Mouse (Mus musculus) heart, embryonic 12.5 days (tissue): ENCODE data around the gene Ccdc162. TPM values are rescaled to one million over a fixed set of nuclear protein-coding genes. Genes with fewer than 3 reads are reported as not detected.

Experiments used
- ATAC-seq: fragments of 200-750 bp; cut with Nextera tagmentation; 2 replicates; pipeline ENCODE4 v1.8.0; 2017; ENCODE audit warnings: moderate TSS enrichment, moderate library complexity; ENCODE audit not compliant: insufficient number of reproducible peaks, low FRiP score
- H3K27ac ChIP-seq: fragments of 300-500 bp; sonication (generic); 2 replicates; pipeline ENCODE4 v1.5.1; 2016; ENCODE audit warnings: mild to moderate bottlenecking, moderate library complexity; ENCODE audit not compliant: poor library complexity, severe bottlenecking
- H3K27me3 ChIP-seq: fragments of 300-500 bp; sonication (generic); replicated peaks from 2 replicates; pipeline ENCODE4 v1.6.1; 2016; ENCODE audit warnings: mild to moderate bottlenecking, moderate library complexity
- H3K36me3 ChIP-seq: fragments of 300-500 bp; sonication (generic); 2 replicates; pipeline ENCODE4 v1.6.1; 2016; ENCODE audit warnings: mild to moderate bottlenecking, moderate library complexity
- H3K4me1 ChIP-seq: fragments of 300-500 bp; sonication (generic); replicated peaks from 2 replicates; pipeline ENCODE4 v1.6.1; 2016; ENCODE audit warnings: mild to moderate bottlenecking
- H3K4me2 ChIP-seq: fragments of 300-500 bp; sonication (generic); 2 replicates; pipeline ENCODE4 v1.6.1; 2016; ENCODE audit warnings: mild to moderate bottlenecking, moderate library complexity
- H3K4me3 ChIP-seq: fragments of 300-500 bp; sonication (generic); 2 replicates; pipeline ENCODE4 v1.5.1; 2016; ENCODE audit warnings: mild to moderate bottlenecking
- H3K9ac ChIP-seq: fragments of 300-500 bp; sonication (generic); 2 replicates; pipeline ENCODE4 v1.6.1; 2016; ENCODE audit warnings: mild to moderate bottlenecking, moderate library complexity
- H3K9me3 ChIP-seq: fragments of 300-500 bp; sonication (generic); replicated peaks from 2 replicates; pipeline ENCODE4 v1.6.1; 2016; ENCODE audit warnings: mild to moderate bottlenecking, moderate library complexity
- WGBS: fragments of 180-500 bp; shearing (Covaris S2); methylation state at CpG from one replicate; pipeline ENCODE4 v1.1.7; 2016; 5-methylcytosine and 5-hydroxymethylcytosine counted together
- polyA plus RNA-seq: library from polyadenylated mRNA; unstranded; fragments of >200 nt; fragmentation: Nextera tagmentation; extraction: Ambion mirVana; gene quantifications from 2 replicates; pipeline ENCODE4 v1.2.1, GENCODE M21; 2016

The Ccdc162 gene
- polyA plus RNA-seq, 1 experiment from 2014 or later = 0.34 TPM

DNA sequence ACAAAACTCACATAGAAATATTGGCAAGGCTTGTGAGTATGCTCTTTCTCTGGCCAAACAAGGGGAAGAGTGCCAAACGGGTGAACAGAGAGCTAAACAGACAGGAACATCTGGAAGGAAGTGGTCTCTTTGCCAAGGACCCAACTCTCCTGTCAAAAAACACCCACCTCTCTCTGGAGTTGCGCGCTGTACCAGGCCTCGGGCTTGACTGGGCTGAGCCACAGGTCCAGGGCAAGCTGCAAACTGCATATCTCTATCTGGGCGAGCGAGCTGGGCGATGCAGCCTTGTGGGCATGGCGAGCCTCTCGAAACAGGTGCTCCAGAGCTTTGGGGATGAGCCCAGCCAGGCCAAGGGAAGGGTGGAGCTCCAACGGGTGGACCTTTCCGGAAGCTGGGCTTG lies 82.6 kb downstream of the Ccdc162 start:
- 0 out of 2 replicates have a peak, but pooled peaks cover 2% of the 10 kb centered on the region for H3K9me3 ChIP-seq
- H3K9ac ChIP-seq = no peak overlapping the region
- H3K27me3 ChIP-seq = no peaks in the 10 kb centered on the region
- H3K4me1 ChIP-seq = 0 out of 2 replicates have a peak, but pooled peaks cover 3% of the 10 kb centered on the region
- no peaks in the 10 kb centered on the region for H3K36me3 ChIP-seq
- no peak overlapping the region for H3K27ac ChIP-seq
- no peak for ATAC-seq
- H3K4me3 ChIP-seq = no peak overlapping the region
- 93% methylated on average over 11 of the region's 11 CpGs for WGBS
- H3K4me2 ChIP-seq = no peak overlapping the region

DNA sequence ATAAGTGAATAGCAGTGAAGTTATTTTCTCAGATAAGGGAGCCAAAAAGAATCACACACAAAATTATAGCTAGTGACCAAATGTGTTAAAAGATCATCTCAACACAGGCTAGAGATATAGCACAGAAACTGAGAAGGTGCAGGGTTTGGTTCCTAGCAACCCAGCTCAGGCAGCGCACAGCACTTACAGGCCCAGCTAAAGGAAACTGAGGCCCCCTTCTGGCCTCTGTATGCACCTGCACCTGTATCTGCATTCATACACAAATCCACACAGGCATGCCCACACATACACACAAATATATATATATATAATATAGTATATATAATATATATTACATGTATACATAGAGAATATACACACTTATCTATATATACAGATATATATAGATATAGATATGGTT lies 84.4 kb downstream of the Ccdc162 start:
- no peak overlapping the region for H3K9ac ChIP-seq
- no peak overlapping the region for H3K4me3 ChIP-seq
- H3K4me2 ChIP-seq = no peak overlapping the region
- 97% methylated on average over 1 of the region's 1 CpGs for WGBS
- H3K36me3 ChIP-seq = no peaks in the 10 kb centered on the region
- no peaks in the 10 kb centered on the region for H3K27me3 ChIP-seq
- H3K9me3 ChIP-seq = 0 out of 2 replicates have a peak, but pooled peaks cover 2% of the 10 kb centered on the region
- ATAC-seq = no peak
- H3K27ac ChIP-seq = no peak overlapping the region
- no peaks in the 10 kb centered on the region for H3K4me1 ChIP-seq

DNA sequence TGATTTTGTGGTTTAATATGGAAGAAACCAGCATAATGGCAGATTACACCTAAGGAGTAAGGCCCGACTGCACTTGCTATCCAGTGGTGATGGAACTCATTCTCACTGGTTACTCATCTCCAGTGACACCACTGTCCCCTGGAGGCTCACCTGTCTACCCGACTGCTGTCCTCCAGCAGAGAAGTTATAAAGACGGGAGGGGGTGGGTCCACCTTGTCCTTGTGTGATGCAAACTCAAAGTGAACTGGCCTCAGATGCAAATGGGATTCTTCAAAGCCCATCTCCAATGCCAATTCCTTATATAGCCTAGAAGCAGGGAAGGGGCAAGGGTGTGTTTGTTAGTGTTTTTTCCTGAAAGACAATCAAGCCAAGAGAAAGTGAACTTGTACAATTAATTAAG lies 89.4 kb downstream of the Ccdc162 start:
- Histone ChIP-seq H3K4me1 (no peaks in the 10 kb centered on the region), H3K27ac (no peak overlapping the region), H3K27me3 (no peaks in the 10 kb centered on the region), H3K36me3 (no peaks in the 10 kb centered on the region), H3K4me2 (no peak overlapping the region), H3K9ac (no peak overlapping the region), H3K4me3 (no peak overlapping the region), H3K9me3 (0 out of 2 replicates have a peak, but pooled peaks cover under 1% of the 10 kb centered on the region)
- ATAC-seq = no peak
- 81% methylated on average over 3 of the region's 3 CpGs for WGBS

GRCm38 (mm10) chr10:41619988-41620387 lies 96.4 kb downstream of the Ccdc162 start:
- WGBS = 86% methylated on average over 2 of the region's 2 CpGs

DNA sequence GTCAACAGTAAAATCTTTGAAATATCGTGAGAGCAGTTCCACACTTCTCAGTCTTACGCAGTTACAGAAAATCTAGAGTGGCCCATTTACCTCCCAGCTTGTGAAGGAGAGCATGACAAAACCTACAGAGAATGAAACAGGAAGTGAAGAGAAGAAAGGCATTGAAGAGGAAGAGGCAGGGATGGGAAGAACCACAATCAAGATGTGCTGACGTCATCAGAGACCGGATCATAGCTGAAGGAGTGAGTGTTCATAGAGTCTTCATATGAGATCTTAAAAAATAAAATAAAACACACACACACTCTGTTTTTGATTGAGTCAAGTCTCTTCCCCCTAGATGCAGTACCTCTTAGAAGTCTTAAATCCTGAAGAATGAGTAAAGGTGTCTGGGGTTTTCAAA lies 100.9 kb downstream of the Ccdc162 start:
- Histone ChIP-seq H3K9ac (no peak overlapping the region), H3K36me3 (no peaks in the 10 kb centered on the region), H3K27ac (no peak overlapping the region), H3K9me3 (no peaks in the 10 kb centered on the region), H3K27me3 (no peaks in the 10 kb centered on the region), H3K4me1 (peaks cover 4% of the 10 kb centered on the region; the same call in 1 of the 2 replicates), H3K4me3 (no peak overlapping the region), H3K4me2 (no peak overlapping the region)
- WGBS = 80% methylated on average over 4 of the region's 4 CpGs
- no peak for ATAC-seq

More at GRCm38 (mm10) chr10:41619988-41620387, 96.4 kb downstream of the Ccdc162 start:
- no peak overlapping the region for H3K4me2 ChIP-seq
- H3K9me3 ChIP-seq = no peaks in the 10 kb centered on the region
- H3K36me3 ChIP-seq = no peaks in the 10 kb centered on the region
- H3K4me1 ChIP-seq = peaks cover under 1% of the 10 kb centered on the region; the same call in 1 of the 2 replicates
- H3K27me3 ChIP-seq = no peaks in the 10 kb centered on the region
- H3K9ac ChIP-seq = no peak overlapping the region
- H3K4me3 ChIP-seq = no peak overlapping the region
- H3K27ac ChIP-seq = no peak overlapping the region
- no peak for ATAC-seq

DNA sequence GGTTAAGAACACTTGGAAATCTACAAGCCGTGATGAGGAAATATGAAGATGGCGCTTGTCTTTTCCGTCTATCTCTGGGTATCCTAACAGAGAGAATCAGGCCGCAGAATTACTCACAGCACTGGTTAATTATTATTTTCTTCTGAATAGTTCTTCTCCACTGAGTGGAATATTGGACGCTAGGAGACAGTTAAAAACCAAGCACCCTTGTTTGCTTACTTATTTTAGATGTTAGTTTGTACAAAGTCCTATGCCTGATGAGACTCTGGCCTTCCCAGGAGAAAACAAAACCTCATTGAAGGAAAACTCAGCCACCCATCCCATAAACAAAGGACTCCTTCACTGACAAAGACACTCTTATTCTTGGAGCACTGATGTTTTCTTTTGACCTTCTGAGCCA lies 104.5 kb downstream of the Ccdc162 start:
- H3K4me3 ChIP-seq = no peak overlapping the region
- H3K9me3 ChIP-seq = no peaks in the 10 kb centered on the region
- WGBS = 89% methylated on average over 5 of the region's 5 CpGs
- H3K36me3 ChIP-seq = no peaks in the 10 kb centered on the region
- H3K27me3 ChIP-seq = no peaks in the 10 kb centered on the region
- no peak overlapping the region for H3K4me2 ChIP-seq
- no peak overlapping the region for H3K9ac ChIP-seq
- no peak overlapping the region for H3K27ac ChIP-seq
- H3K4me1 ChIP-seq = peaks cover 9% of the 10 kb centered on the region
- ATAC-seq = no peak

DNA sequence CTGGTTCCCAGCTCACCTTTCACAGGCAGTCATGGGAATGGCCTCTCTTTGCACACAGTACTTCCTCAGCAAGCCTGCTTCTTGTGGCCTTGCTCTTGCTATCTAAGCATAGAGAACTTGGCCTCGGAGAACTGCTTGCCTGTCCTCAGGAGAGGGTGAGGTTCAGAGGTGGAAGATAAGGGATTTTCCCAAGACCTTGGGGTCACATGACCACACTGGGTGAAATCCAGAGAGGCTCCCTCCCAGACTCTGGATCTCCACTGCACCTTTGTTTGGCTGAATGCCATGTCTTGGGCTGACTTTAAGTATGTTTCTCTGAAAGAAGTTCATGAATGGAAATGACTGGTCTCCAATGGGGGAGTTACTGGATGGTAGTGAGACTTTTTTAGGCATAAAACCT lies 107.0 kb downstream of the Ccdc162 start:
- Histone ChIP-seq H3K9me3 (no peaks in the 10 kb centered on the region), H3K9ac (no peak overlapping the region), H3K27ac (no peak overlapping the region), H3K4me1 (peaks cover 19% of the 10 kb centered on the region), H3K4me2 (no peak overlapping the region), H3K4me3 (no peak overlapping the region), H3K36me3 (no peaks in the 10 kb centered on the region), H3K27me3 (no peaks in the 10 kb centered on the region)
- WGBS = 21% methylated on average over 1 of the region's 1 CpGs
- ATAC-seq = no peak

DNA sequence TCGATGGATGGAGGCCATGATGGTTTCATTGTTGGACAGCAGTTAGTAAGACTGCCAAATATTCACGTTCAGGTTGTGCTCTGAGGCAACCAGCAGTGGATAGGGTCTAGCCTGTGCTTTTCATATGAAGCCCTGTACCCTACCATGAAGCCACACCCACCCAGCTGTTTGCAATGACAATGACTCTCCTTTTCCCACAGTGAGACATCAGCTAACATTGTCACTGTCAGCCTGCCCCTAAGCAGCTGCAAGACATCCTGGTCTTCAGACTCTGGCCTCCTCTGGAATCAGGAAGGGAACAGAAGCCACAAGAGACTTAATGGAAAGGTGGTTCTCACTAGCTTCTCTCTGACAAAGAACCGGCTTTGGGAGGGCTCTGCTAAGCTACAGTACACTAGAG lies 107.9 kb downstream of the Ccdc162 start:
- Histone ChIP-seq H3K27ac (no peak overlapping the region), H3K9me3 (no peaks in the 10 kb centered on the region), H3K27me3 (no peaks in the 10 kb centered on the region), H3K9ac (no peak overlapping the region), H3K4me3 (no peak overlapping the region), H3K36me3 (no peaks in the 10 kb centered on the region), H3K4me2 (no peak overlapping the region), H3K4me1 (peaks cover 20% of the 10 kb centered on the region)
- no peak for ATAC-seq
- WGBS = 79% methylated on average over 3 of the region's 3 CpGs

- ATAC-seq = no peak
- H3K36me3 ChIP-seq = no peaks in the 10 kb centered on the region
Observed at GRCm38 (mm10) chr10:41602667-41603066, 113.8 kb downstream of the Ccdc162 start.

GRCm38 (mm10) chr10:41601898-41602545 lies 114.4 kb downstream of the Ccdc162 start:
- WGBS = 57% methylated on average over 7 of the region's 7 CpGs
- peaks cover 48% of the 10 kb centered on the region for H3K4me1 ChIP-seq

More at GRCm38 (mm10) chr10:41602667-41603066, 113.8 kb downstream of the Ccdc162 start:
- H3K4me3 ChIP-seq = no peak overlapping the region
- WGBS = 100% methylated on average over 1 of the region's 1 CpGs
- H3K9ac ChIP-seq = no peak overlapping the region
- no peaks in the 10 kb centered on the region for H3K9me3 ChIP-seq
- no peaks in the 10 kb centered on the region for H3K27me3 ChIP-seq
- H3K4me1 ChIP-seq = peaks cover 47% of the 10 kb centered on the region
- H3K27ac ChIP-seq = no peak overlapping the region
- no peak overlapping the region for H3K4me2 ChIP-seq

DNA sequence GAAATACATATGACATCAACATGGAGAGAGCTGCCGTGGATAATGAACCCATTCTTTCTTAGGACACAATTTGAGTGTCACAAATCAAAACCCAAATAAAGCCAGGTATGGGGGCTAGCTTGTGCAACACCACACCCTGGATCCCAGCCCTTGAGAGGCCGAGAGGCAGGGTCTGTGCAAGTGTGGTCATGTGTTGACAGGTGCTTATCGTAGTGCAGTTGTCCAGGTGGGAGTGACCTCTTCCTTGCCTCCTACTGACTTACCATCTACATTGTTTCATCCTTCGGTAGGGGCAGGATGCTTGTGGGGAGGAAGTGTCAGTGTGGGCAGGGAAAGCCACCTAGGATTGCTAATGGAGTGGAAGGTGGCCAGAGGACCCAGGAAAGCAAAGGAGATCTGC lies 115.1 kb downstream of the Ccdc162 start:
- no peak overlapping the region for H3K4me2 ChIP-seq
- H3K9ac ChIP-seq = no peak overlapping the region
- no peak overlapping the region for H3K4me3 ChIP-seq
- WGBS = 51% methylated on average over 4 of the region's 4 CpGs
- ATAC-seq = no peak
- no peaks in the 10 kb centered on the region for H3K9me3 ChIP-seq
- no peaks in the 10 kb centered on the region for H3K27me3 ChIP-seq
- H3K4me1 ChIP-seq = peaks cover 42% of the 10 kb centered on the region
- H3K27ac ChIP-seq = no peak overlapping the region
- H3K36me3 ChIP-seq = no peaks in the 10 kb centered on the region

More at GRCm38 (mm10) chr10:41601898-41602545, 114.4 kb downstream of the Ccdc162 start:
- H3K36me3 ChIP-seq = no peaks in the 10 kb centered on the region
- H3K4me3 ChIP-seq = no peak overlapping the region
- H3K27ac ChIP-seq = no peak overlapping the region
- no peak overlapping the region for H3K9ac ChIP-seq
- H3K27me3 ChIP-seq = no peaks in the 10 kb centered on the region
- no peak overlapping the region for H3K4me2 ChIP-seq
- no peak for ATAC-seq
- H3K9me3 ChIP-seq = no peaks in the 10 kb centered on the region

- ATAC-seq = no peak
- Histone ChIP-seq H3K4me3 (no peak overlapping the region), H3K9me3 (no peaks in the 10 kb centered on the region), H3K9ac (no peak overlapping the region), H3K27me3 (no peaks in the 10 kb centered on the region), H3K27ac (no peak overlapping the region), H3K4me1 (peaks cover 50% of the 10 kb centered on the region), H3K36me3 (no peaks in the 10 kb centered on the region), H3K4me2 (no peak overlapping the region)
- WGBS = 71% methylated on average over 9 of the region's 9 CpGs
Observed at GRCm38 (mm10) chr10:41599051-41599450, 117.4 kb downstream of the Ccdc162 start.
